Mouse (Mus musculus): ENCODE results near the gene Itga1.

GRCm38 (mm10) chr13:115096216-115096615 is 5.5 kb downstream of the Itga1 start:
- TF ChIP-seq GATA1 (IDR thresholded peaks at IDR 0.05; ENCODE audit: low read length) (no peak), TAL1 (IDR thresholded peaks at IDR 0.05; ENCODE audit: low read length) (no peak)

Data from erythroblast, embryonic 14.5 days (primary cell).